ENCODE assay signal across 10 mouse cellular contexts in the genomic region with DNA sequence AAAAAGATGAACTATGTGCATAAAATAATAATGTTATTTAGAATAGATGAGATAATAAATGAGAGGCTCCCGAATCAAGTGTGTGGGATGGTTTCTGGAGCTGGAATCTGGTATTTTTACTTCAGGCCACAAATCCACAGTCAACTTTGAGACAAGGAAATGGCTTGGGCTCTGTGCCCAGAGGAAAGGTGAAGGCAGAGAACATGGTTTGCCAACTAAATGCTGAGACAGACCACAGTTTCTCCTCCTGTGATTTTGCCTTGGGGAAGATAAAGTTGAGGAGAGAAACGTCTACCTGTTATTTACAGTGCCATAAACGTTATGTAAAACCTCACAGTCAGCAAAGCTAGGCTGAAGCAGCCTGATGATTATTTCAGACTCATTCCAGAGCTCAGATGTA.
DNase-seq lines count a peak whose midpoint lies in the region; ATAC-seq lines count a peak whose summit lies in the region.
"Had no signal": no experiment of that assay in that cellular context is flagged by ENCODE, and none has a peak within 500 bp of the region (broad histone marks: within the 10 kb centered on the region; RNA-seq: fewer than 3 reads in every experiment).

No protein-coding gene starts in this region.

- H3K9ac ChIP-seq in forebrain, embryonic 16.5 days (replicated peaks; ENCODE audit: low read depth, low read length), result no peak overlapping the region
- H3K9ac ChIP-seq in forebrain, embryonic 11.5 days (ENCODE audit: low read length), result no peak overlapping the region
- H3K9ac ChIP-seq in neural tube, embryonic 13.5 days, result no peak overlapping the region
- H3K9ac ChIP-seq in heart, embryonic 15.5 days, result no peak overlapping the region
- no peak overlapping the region for H3K9ac ChIP-seq in neural tube, embryonic 15.5 days (replicated peaks)
- H3K9ac ChIP-seq: midbrain, embryonic 13.5 days had no signal

- H3K4me2 ChIP-seq in forebrain, embryonic 16.5 days (ENCODE audit: low read length), result no peak overlapping the region
- no peak overlapping the region for H3K4me2 ChIP-seq in forebrain, embryonic 11.5 days (ENCODE audit: low read depth, low read length, severe bottlenecking)
- no peak overlapping the region for H3K4me2 ChIP-seq in neural tube, embryonic 13.5 days
- no peak overlapping the region for H3K4me2 ChIP-seq in heart, embryonic 15.5 days
- H3K4me2 ChIP-seq in neural tube, embryonic 15.5 days, result no peak overlapping the region
- H3K4me2 ChIP-seq: midbrain, embryonic 13.5 days had no signal

- no peak for ATAC-seq in forebrain, embryonic 16.5 days
- ATAC-seq in forebrain, embryonic 11.5 days (replicated peaks; ENCODE audit: low FRiP score), result no peak
- no peak for ATAC-seq in neural tube, embryonic 13.5 days (ENCODE audit: low read depth)
- no peak for ATAC-seq in heart, embryonic 15.5 days (replicated peaks; ENCODE audit: insufficient number of reproducible peaks, insufficient read depth, low FRiP score, low read depth)
- ATAC-seq in neural tube, embryonic 15.5 days (ENCODE audit: low FRiP score), result no peak
- ATAC-seq: midbrain, embryonic 13.5 days had no signal

- 36% methylated on average over 3 of the region's 3 CpGs for WGBS in forebrain, embryonic 16.5 days
- WGBS in forebrain, embryonic 11.5 days, result 81% methylated on average over 3 of the region's 3 CpGs
- WGBS in neural tube, embryonic 13.5 days, result 46% methylated on average over 3 of the region's 3 CpGs
- 13% methylated on average over 3 of the region's 3 CpGs for WGBS in heart, embryonic 15.5 days
- 41% methylated on average over 3 of the region's 3 CpGs for WGBS in neural tube, embryonic 15.5 days

- H3K4me3 ChIP-seq in forebrain, embryonic 16.5 days (replicated peaks; ENCODE audit: low read length), result no peak overlapping the region
- no peak overlapping the region for H3K4me3 ChIP-seq in forebrain, embryonic 11.5 days (ENCODE audit: low read depth, low read length)
- no peak overlapping the region for H3K4me3 ChIP-seq in neural tube, embryonic 13.5 days
- no peak overlapping the region for H3K4me3 ChIP-seq in heart, embryonic 15.5 days
- no peak overlapping the region for H3K4me3 ChIP-seq in neural tube, embryonic 15.5 days (replicated peaks)
- H3K4me3 ChIP-seq: midbrain, embryonic 13.5 days had no signal

- H3K9me3 ChIP-seq in forebrain, embryonic 16.5 days (ENCODE audit: control insufficient read depth, low read length), result no peaks in the 10 kb centered on the region
- H3K9me3 ChIP-seq in forebrain, embryonic 11.5 days (ENCODE audit: control insufficient read depth, low read length), result no peaks in the 10 kb centered on the region
- no peaks in the 10 kb centered on the region for H3K9me3 ChIP-seq in neural tube, embryonic 13.5 days
- no peaks in the 10 kb centered on the region for H3K9me3 ChIP-seq in heart, embryonic 15.5 days (replicated peaks)
- H3K9me3 ChIP-seq in neural tube, embryonic 15.5 days (replicated peaks), result no peaks in the 10 kb centered on the region
- H3K9me3 ChIP-seq: midbrain, embryonic 13.5 days had no signal

- DNase-seq in forebrain, embryonic 11.5 days (ENCODE audit: low spot score), result no peak
- DNase-seq in neural tube, embryonic 10.5 days (ENCODE audit: extremely low spot score, low spot score), result no peak
- no peak for DNase-seq in c-Kit-positive CD71-positive TER-119-positive erythroid progenitor cells, embryonic 14.5 days (ENCODE audit: low spot score)
- no peak for DNase-seq in embryo, embryonic 10 days (ENCODE audit: low spot score)

- H3K36me3 ChIP-seq in forebrain, embryonic 16.5 days (ENCODE audit: control insufficient read depth, insufficient read depth), result no peaks in the 10 kb centered on the region
- no peaks in the 10 kb centered on the region for H3K36me3 ChIP-seq in forebrain, embryonic 11.5 days (ENCODE audit: control insufficient read depth, insufficient read depth, low read length)
- no peaks in the 10 kb centered on the region for H3K36me3 ChIP-seq in neural tube, embryonic 13.5 days
- H3K36me3 ChIP-seq in heart, embryonic 15.5 days, result no peaks in the 10 kb centered on the region; the same call in 1 of the 2 replicates
- H3K36me3 ChIP-seq in neural tube, embryonic 15.5 days, result no peaks in the 10 kb centered on the region
- H3K36me3 ChIP-seq: midbrain, embryonic 13.5 days had no signal

- H3K27ac ChIP-seq in forebrain, embryonic 16.5 days (ENCODE audit: low read length), result 0 out of 2 replicates have a peak overlapping the region, but pooled peaks have one; percentile 22
- no peak overlapping the region for H3K27ac ChIP-seq in forebrain, embryonic 11.5 days (ENCODE audit: low read depth, low read length)
- H3K27ac ChIP-seq in neural tube, embryonic 13.5 days (replicated peaks), result peak overlapping the region; percentile 28; the same call in 1 of the 2 replicates
- peak overlapping the region; percentile 64 for H3K27ac ChIP-seq in heart, embryonic 15.5 days
- H3K27ac ChIP-seq in neural tube, embryonic 15.5 days (replicated peaks), result 0 out of 2 replicates have a peak overlapping the region, but pooled peaks have one; percentile 5
- H3K27ac ChIP-seq: midbrain, embryonic 13.5 days had no signal

- H3K4me1 ChIP-seq in forebrain, embryonic 16.5 days (replicated peaks; ENCODE audit: control insufficient read depth, insufficient read depth, low read length), result peaks cover 20% of the 10 kb centered on the region
- peaks cover 7% of the 10 kb centered on the region for H3K4me1 ChIP-seq in forebrain, embryonic 11.5 days (replicated peaks; ENCODE audit: control insufficient read depth, insufficient read depth, low read length)
- H3K4me1 ChIP-seq in neural tube, embryonic 13.5 days (replicated peaks), result peaks cover 32% of the 10 kb centered on the region
- H3K4me1 ChIP-seq in heart, embryonic 15.5 days (replicated peaks), result peaks cover 34% of the 10 kb centered on the region
- peaks cover 15% of the 10 kb centered on the region for H3K4me1 ChIP-seq in neural tube, embryonic 15.5 days

- no peaks in the 10 kb centered on the region for H3K27me3 ChIP-seq in forebrain, embryonic 16.5 days (replicated peaks; ENCODE audit: control insufficient read depth, insufficient read depth, low read length)
- H3K27me3 ChIP-seq in forebrain, embryonic 11.5 days (ENCODE audit: control insufficient read depth, insufficient read depth, low read length), result no peaks in the 10 kb centered on the region
- no peaks in the 10 kb centered on the region for H3K27me3 ChIP-seq in neural tube, embryonic 13.5 days
- H3K27me3 ChIP-seq in heart, embryonic 15.5 days, result no peaks in the 10 kb centered on the region
- no peaks in the 10 kb centered on the region for H3K27me3 ChIP-seq in neural tube, embryonic 15.5 days (replicated peaks)
- H3K27me3 ChIP-seq: CH12.LX; midbrain, embryonic 13.5 days had no signal
